Mouse (Mus musculus) megakaryocyte, embryonic 14.5 days (primary cell): ENCODE measurements at regions not wholly inside any gene's neighbourhood (a gene's known extent, or its start where the extent isn't known, plus 50 kb on each side); places are given as distances from the start of the nearest gene placed in this dataset.

ENCODE experiments used
- H3K27me3 ChIP-seq: replicated peaks from 2 replicates; pipeline ENCODE3; 2012; ENCODE audit warnings: inconsistent platforms
- H3K36me3 ChIP-seq: replicated peaks from 2 replicates; pipeline ENCODE3; 2012; ENCODE audit warnings: low read length, inconsistent platforms, mixed read lengths
- H3K4me1 ChIP-seq: 2 replicates; pipeline ENCODE4 v1.6.1; 2012; ENCODE audit warnings: inconsistent platforms
- H3K4me3 ChIP-seq: replicated peaks from 2 replicates; pipeline ENCODE3; 2012; ENCODE audit warnings: moderate library complexity, mild to moderate bottlenecking, inconsistent platforms
- H3K9me3 ChIP-seq: 2 replicates; pipeline ENCODE4 v1.6.1; 2012; ENCODE audit warnings: inconsistent platforms
- FLI1 ChIP-seq: IDR thresholded peaks from 2 replicates; pipeline ENCODE4 v1.6.1; 2012; ENCODE audit warnings: low read length, inconsistent platforms, mixed read lengths
- GATA1 ChIP-seq: IDR thresholded peaks from 3 replicates; pipeline ENCODE4 v1.6.1; 2012; ENCODE audit warnings: mixed read lengths, low read length, inconsistent platforms, borderline replicate concordance

DNA sequence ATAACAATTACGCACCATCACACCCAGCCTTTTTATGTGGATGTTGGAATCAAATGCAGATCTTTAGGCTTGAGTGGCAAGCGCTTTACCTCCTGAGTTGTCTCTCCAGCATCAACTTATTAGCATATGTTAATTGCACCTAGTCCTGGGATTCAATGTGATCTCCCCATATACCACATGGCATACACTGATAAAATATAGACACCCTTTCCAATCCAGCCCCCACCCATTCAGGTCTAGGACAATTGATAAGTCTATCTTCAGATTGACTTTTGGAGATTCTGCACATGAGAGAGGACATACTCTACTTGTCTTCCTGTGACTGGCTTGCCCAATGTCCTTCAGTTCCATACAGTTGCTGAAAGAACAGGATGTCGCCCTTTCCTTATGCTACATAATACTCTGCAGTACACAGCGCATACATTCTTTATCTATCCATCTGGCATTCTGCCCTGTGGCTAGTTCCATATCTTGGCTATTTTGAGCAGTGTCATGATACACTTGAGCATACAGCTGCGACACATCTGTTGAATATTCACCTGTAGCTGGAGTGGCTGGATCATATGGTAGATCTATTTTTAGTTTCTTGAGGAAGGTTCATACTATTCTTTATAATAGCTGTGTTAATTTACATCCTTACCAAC lies 120.3 kb downstream of the Gsdmc2 start:
- no peak for TF ChIP-seq FLI1
- no peak for TF ChIP-seq GATA1
- Histone ChIP-seq H3K36me3 (no peaks in the 10 kb centered on the region), H3K4me1 (peaks cover 60% of the 10 kb centered on the region), H3K9me3 (no peaks in the 10 kb centered on the region), H3K4me3 (no peak overlapping the region), H3K27me3 (no peaks in the 10 kb centered on the region)

DNA sequence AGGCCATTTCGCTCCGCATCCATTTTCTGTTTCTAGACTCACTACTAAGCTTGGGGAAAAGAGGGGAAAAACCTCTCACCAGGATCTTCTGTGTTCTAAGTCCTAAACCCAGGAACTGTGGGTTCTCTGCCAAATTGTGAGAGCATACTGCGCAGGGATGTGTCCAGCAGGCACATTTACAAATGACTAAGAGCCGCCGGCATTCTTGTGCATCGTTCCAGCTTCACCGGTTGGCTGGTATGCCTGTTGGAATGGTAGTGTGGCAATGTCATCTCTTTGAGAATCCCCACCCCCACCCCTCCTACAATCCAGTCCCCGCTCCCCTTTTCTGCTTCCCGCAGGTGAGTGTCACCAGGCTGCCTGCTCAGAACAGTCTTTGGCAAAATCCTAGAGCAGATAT lies 122.0 kb downstream of the Gsdmc2 start:
- H3K4me3 ChIP-seq = no peak overlapping the region
- no peak for TF ChIP-seq GATA1
- no peak for TF ChIP-seq FLI1
- peaks cover 54% of the 10 kb centered on the region for H3K4me1 ChIP-seq
- peaks cover 7% of the 10 kb centered on the region for H3K36me3 ChIP-seq
- no peaks in the 10 kb centered on the region for H3K9me3 ChIP-seq
- H3K27me3 ChIP-seq = no peaks in the 10 kb centered on the region

DNA sequence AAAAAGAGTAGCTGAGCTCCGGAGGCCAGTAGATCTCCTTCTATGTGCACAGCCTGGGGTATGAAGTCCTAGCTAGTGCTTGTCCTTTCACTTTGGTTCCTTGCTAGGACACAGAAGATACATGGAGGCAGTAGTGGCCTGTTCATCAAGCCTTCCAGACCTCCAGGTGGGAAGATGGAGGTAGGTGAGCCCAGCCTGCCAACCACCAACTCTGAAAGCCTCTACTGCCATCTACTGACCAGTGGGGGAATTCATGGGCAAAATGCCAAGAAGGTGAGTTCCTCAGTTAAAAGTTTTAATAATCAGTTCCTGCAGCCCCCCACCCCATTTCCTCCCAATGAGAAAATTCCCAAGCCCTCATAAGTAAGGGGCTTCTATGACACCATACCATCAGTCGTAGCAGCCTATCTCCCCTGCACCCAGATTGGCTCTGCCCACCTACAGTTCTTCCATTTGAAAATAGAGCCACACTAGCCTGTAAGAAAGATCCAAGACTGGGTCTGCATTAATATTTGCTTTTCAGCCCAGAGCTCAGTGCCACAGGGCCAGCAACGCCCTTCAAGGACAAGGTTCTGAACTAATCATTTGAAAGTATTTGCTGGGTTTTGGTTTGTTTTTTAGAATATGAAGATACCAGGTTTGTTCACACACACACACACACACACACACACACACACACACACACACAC lies 123.2 kb downstream of the Gsdmc2 start:
- peaks cover 11% of the 10 kb centered on the region for H3K36me3 ChIP-seq
- no peak for TF ChIP-seq GATA1
- TF ChIP-seq FLI1 = no peak
- no peaks in the 10 kb centered on the region for H3K9me3 ChIP-seq
- H3K4me1 ChIP-seq = peaks cover 53% of the 10 kb centered on the region
- H3K27me3 ChIP-seq = no peaks in the 10 kb centered on the region
- H3K4me3 ChIP-seq = no peak overlapping the region

DNA sequence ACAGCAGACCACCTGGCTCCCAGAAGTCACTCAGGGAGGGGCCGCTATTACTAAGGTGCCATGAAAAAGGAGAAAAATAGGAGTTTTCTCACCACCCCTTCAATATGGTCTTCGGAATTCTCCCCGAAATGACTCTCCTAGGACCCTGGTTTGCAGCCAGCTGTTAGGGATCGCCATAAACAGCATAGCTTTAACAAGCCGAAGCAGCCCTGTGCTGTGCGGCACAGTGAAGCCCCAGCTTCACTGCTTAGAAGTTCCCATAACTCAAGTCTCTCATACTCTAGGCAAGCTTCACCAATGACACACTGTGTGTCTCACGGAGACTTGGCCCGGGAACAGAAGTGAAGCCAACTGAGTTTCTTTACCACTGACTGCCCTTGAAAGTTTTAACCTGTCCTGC lies 127.2 kb downstream of the Gsdmc2 start:
- TF ChIP-seq FLI1 (no peak), GATA1 (no peak)
- Histone ChIP-seq H3K27me3 (no peaks in the 10 kb centered on the region), H3K4me3 (no peak overlapping the region), H3K4me1 (peaks cover 26% of the 10 kb centered on the region), H3K9me3 (peaks cover 4% of the 10 kb centered on the region), H3K36me3 (peaks cover 18% of the 10 kb centered on the region)

DNA sequence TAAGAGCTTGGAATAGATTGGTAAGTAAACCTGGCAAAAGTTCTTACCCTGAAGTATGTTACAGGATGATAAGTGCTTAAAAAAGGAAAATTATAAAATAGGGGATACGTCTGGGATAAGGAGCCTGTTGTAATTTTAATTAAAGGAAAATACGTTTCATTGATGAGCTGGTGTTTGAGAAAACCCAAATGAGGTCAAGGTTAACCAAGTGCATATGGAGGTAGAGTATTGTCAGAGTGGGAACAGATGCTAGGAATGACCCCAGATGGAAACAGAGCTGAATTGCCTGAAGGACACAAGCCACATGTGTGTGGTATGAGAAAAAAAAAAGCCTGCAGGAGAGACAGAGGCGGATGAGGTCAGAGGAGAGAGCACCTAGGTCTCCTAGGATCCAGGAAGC lies 131.3 kb downstream of the Gsdmc2 start:
- peaks cover 18% of the 10 kb centered on the region for H3K36me3 ChIP-seq
- no peak overlapping the region for H3K4me3 ChIP-seq
- TF ChIP-seq FLI1 = no peak
- TF ChIP-seq GATA1 = no peak
- H3K27me3 ChIP-seq = no peaks in the 10 kb centered on the region
- peaks cover 8% of the 10 kb centered on the region for H3K9me3 ChIP-seq
- peaks cover 8% of the 10 kb centered on the region; the same call in 1 of the 2 replicates for H3K4me1 ChIP-seq

DNA sequence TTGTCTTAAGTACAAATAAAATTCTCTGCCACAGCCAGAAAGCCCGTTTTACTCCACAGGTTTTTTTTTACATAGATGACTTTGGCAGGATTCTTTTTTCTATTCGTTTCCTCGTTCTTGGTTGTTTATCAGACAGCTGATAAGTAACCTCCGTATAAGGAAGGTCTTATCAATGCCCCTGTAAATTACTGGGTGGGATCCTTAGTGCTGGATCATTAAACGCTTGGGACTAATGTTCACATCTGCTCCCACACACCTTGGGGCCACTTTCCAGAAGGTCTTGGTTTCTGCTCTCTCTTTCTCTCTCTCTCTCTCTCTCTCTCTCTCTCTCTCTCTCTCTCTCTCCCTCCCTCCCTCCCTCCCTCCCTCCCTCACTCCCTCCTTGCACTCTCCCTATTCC lies 134.6 kb downstream of the Gsdmc2 start:
- Histone ChIP-seq H3K9me3 (peaks cover 8% of the 10 kb centered on the region), H3K4me1 (peaks cover 18% of the 10 kb centered on the region), H3K36me3 (peaks cover 13% of the 10 kb centered on the region), H3K4me3 (no peak overlapping the region), H3K27me3 (no peaks in the 10 kb centered on the region)
- no peak for TF ChIP-seq GATA1
- TF ChIP-seq FLI1 = no peak

DNA sequence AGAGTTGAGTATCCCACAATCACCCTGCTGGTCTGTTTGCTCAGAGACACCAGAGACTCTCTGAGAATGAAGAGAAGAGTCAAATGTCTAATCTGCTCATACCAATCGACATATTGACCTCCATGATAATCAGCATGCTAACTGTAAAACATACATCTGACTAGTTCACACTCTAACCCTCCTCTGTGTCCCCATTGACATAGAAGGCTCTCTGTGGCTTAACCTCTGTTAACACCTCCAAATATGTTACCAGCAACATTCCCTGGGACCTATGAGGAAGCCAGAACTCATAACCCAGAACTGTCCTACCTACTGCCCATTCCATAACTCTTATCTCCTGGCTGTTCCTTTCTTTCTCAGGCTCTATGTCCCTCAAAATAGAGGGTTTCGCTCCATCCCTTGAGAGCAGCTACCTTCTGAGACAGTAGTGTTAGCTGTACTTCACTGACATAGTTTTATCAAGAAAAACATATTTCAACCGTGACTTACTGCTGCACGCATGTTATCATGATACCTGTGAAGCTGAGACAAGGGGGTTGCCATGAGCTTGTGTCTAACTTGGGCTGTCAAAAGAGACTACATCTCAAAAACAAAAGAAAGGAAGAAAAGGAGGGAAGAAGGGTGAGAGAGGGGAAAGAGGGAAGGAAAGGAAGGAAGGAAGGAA lies 135.6 kb downstream of the Gsdmc2 start:
- H3K36me3 ChIP-seq = peaks cover 13% of the 10 kb centered on the region
- no peaks in the 10 kb centered on the region for H3K27me3 ChIP-seq
- peaks cover 8% of the 10 kb centered on the region for H3K9me3 ChIP-seq
- H3K4me1 ChIP-seq = peaks cover 23% of the 10 kb centered on the region
- no peak overlapping the region for H3K4me3 ChIP-seq
- TF ChIP-seq FLI1 = no peak
- TF ChIP-seq GATA1 = no peak

DNA sequence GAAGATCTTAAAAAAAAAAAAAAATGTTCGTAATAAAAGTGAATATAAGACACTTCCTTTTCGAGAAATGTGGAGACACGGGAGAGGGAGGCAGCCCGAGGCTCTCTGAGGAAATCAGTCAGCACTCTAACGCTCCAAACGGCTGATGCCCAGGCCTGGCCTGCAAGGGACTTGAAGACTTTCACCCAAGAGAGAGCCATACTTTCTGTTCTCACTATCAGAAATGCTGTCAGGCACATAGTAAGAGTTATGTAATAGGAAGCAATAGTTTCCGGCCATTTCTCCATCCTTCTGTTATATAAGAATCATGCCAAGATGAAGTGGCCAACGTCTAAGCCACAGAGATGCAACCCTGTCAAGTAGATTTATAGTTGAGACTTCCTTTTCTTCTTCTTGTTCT lies 140.3 kb downstream of the Gsdmc2 start:
- Histone ChIP-seq H3K27me3 (no peaks in the 10 kb centered on the region), H3K9me3 (no peaks in the 10 kb centered on the region), H3K4me3 (no peak overlapping the region), H3K36me3 (peaks cover 6% of the 10 kb centered on the region), H3K4me1 (peaks cover 39% of the 10 kb centered on the region)
- TF ChIP-seq GATA1 (no peak), FLI1 (no peak)

DNA sequence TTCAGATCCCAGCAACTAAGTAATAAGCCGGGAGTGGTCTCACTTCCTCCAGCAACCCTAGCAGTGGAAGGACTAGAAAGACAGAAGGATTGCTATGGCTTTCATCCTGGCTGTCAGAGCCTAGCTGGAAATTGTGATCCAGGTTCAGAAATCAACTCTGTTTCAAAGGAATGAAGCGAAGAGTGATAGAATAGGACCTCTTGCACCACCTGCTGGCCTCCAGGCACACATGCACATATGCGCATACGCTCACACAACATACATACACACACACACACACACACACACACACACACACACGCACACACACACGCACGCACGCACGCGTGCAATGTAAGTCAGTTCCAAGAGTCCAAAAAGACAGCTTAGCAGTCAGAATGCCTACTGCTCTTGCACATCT lies 147.1 kb downstream of the Gsdmc2 start:
- no peaks in the 10 kb centered on the region for H3K27me3 ChIP-seq
- peaks cover 47% of the 10 kb centered on the region for H3K4me1 ChIP-seq
- no peaks in the 10 kb centered on the region for H3K9me3 ChIP-seq
- H3K36me3 ChIP-seq = peaks cover 6% of the 10 kb centered on the region
- no peak for TF ChIP-seq FLI1
- no peak for TF ChIP-seq GATA1
- H3K4me3 ChIP-seq = no peak overlapping the region

DNA sequence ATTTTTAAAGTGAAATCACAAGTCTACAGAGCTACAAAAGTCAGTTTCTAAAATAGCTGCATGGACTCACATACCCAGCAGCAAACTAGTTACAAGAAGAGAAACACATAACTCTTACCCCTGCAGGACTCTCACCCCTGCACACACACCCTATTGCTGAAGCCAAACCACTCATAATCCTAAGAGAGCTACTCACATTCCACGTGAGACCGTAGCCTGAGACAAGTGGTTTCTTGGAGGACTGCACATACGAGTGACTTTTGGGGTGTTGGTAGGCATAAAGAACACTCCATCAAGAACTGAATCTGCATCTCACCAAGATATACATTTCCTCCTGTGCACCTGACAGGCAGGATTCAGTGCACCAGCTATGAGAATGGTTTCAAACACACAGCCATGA lies 150.8 kb downstream of the Gsdmc2 start:
- TF ChIP-seq FLI1 (no peak), GATA1 (no peak)
- Histone ChIP-seq H3K4me3 (no peak overlapping the region), H3K9me3 (no peaks in the 10 kb centered on the region), H3K36me3 (no peaks in the 10 kb centered on the region), H3K27me3 (no peaks in the 10 kb centered on the region), H3K4me1 (peaks cover 61% of the 10 kb centered on the region)
